Mouse (Mus musculus) G1E (cell line): ENCODE data around the gene Wdr4.

Source experiments
- CTCF ChIP-seq: IDR thresholded peaks from 2 replicates; pipeline ENCODE4 v1.5.1; 2012; ENCODE audit warnings: low read depth, low read length, inconsistent platforms, mixed read lengths
- GATA1 ChIP-seq: IDR thresholded peaks from 2 replicates; pipeline ENCODE4 v1.6.1; 2012; ENCODE audit warnings: borderline replicate concordance, low read length, inconsistent platforms, mixed read lengths
- GATA2 ChIP-seq: IDR thresholded peaks from 2 replicates; pipeline ENCODE4 v1.6.1; 2012; ENCODE audit warnings: low read depth, low read length, inconsistent platforms, borderline replicate concordance
- TAL1 ChIP-seq: conservative IDR thresholded peaks from 2 replicates; pipeline ENCODE4 v1.6.1; 2012; ENCODE audit warnings: low read depth, low read length, inconsistent platforms, mixed read lengths

DNA sequence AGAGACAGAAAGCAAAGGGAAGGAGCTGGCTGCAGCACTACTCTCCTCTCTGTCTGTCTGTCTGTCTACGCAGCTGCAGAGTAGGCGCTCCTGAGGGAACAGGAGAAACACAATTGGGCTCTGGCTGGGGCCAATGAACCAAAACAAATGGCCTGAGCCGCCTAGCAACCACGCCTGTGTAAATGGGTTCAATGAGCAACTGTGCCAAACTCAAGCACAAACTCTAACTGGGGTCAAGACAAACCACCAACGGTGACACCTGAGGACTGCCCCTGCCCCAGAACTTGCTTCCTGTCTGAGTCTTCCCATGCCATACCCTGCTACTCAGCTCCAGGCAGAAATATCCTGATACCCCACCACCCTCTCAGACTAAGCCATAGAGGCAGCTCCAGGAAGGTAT, 14.8 kb downstream of the Wdr4 start:
- TF ChIP-seq CTCF (no peak), TAL1 (no peak), GATA1 (no peak), GATA2 (no peak)
